Mouse (Mus musculus): Measurements from ENCODE around the gene Gpr152.

DNA sequence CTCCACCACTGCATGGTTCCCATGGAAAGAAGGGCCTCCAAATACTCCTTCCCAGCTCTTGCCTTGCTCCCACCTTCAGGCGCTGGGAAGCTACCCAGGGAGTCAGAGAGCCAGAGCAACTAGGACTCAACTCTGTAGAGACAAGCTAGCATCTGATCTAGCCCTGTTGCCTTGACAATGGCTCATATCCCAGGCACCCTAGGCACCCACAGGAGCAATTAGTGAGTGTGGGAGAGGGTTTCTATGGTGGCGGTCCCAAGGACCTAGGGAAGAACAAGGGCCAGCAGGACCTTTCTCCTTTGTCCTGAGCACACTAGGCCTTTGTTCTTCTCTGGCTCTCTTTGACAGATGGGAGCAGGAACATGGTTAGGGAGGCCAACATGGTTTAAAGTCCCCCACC, 44.1 kb downstream of the Gpr152 start:
- TF ChIP-seq CTCF (IDR thresholded peaks at IDR 0.05; ENCODE audit: low read depth) (no peak), EP300 (IDR thresholded peaks at IDR 0.05; ENCODE audit: low read depth) (no peak)

Data from liver, postnatal 0 days (tissue).